ENCODE assay signal across 9 mouse cellular contexts in the genomic region with DNA sequence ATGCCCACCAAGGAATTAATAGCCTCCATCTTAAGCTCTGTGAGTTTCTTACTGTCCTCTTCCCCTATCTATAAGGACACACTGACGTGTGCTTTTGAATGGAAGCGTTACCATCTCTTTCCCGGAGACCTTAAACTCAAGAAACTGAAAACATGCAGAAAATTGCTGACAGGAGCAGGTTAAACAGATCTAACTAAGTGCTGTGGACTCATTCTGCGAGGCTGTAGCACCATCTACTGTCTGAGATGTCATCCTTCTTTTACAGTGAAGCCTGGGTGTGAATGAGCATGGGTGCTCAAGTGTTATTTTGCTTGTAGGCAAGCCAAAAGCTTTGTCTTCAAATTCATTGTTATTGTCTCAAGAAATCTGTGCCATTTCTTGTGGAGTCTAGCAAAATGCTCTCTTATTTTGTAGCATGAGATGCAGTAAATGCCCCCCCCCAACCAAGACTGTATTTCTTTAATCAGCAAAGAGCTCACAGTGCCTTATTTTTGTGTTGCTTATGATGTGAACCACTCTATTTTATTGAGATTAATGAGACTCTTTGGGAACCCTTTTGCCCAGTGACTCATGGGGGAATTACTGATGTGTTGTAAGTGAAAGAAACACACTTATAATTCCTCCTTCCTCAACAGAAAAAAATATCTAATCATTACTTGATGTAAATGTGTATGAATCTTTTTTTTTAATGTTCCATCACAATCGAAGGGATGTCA.
DNase-seq lines count a peak whose midpoint lies in the region; ATAC-seq lines count a peak whose summit lies in the region.
"Had no signal": no experiment of that assay in that cellular context is flagged by ENCODE, and none has a peak within 500 bp of the region (broad histone marks: within the 10 kb centered on the region; RNA-seq: fewer than 3 reads in every experiment).

No protein-coding gene starts in this region.

- no peak overlapping the region for H3K27ac ChIP-seq in hindbrain, embryonic 10.5 days
- H3K27ac ChIP-seq in midbrain, embryonic 12.5 days (replicated peaks), result no peak overlapping the region
- H3K27ac ChIP-seq: liver, embryonic 13.5 days had no signal

- H3K36me3 ChIP-seq in hindbrain, embryonic 10.5 days, result no peaks in the 10 kb centered on the region
- no peaks in the 10 kb centered on the region for H3K36me3 ChIP-seq in midbrain, embryonic 12.5 days
- H3K36me3 ChIP-seq: liver, embryonic 13.5 days had no signal

- ATAC-seq in midbrain, embryonic 12.5 days (ENCODE audit: low FRiP score, low read depth), result peak; percentile 68; the same call in 1 of the 2 replicates

- WGBS in hindbrain, embryonic 10.5 days, result 48% methylated on average over 5 of the region's 5 CpGs
- 40% methylated on average over 5 of the region's 5 CpGs for WGBS in midbrain, embryonic 12.5 days

- no peaks in the 10 kb centered on the region for H3K9me3 ChIP-seq in hindbrain, embryonic 10.5 days
- H3K9me3 ChIP-seq in midbrain, embryonic 12.5 days, result no peaks in the 10 kb centered on the region
- H3K9me3 ChIP-seq: liver, embryonic 13.5 days had no signal

- peaks cover 10% of the 10 kb centered on the region; the same call in 1 of the 2 replicates for H3K4me1 ChIP-seq in hindbrain, embryonic 10.5 days (replicated peaks)
- H3K4me1 ChIP-seq in midbrain, embryonic 12.5 days, result no peaks in the 10 kb centered on the region
- H3K4me1 ChIP-seq: liver, embryonic 13.5 days had no signal

- H3K27me3 ChIP-seq in hindbrain, embryonic 10.5 days (ENCODE audit: insufficient read depth, poor library complexity, severe bottlenecking), result no peaks in the 10 kb centered on the region
- H3K27me3 ChIP-seq in midbrain, embryonic 12.5 days, result no peaks in the 10 kb centered on the region
- H3K27me3 ChIP-seq: liver, embryonic 13.5 days had no signal

- H3K4me2 ChIP-seq in midbrain, embryonic 12.5 days (replicated peaks), result no peak overlapping the region
- H3K4me2 ChIP-seq: liver, embryonic 13.5 days had no signal

- H3K9ac ChIP-seq in midbrain, embryonic 12.5 days (replicated peaks), result no peak overlapping the region
- H3K9ac ChIP-seq: liver, embryonic 13.5 days had no signal

- no peak overlapping the region for H3K4me3 ChIP-seq in hindbrain, embryonic 10.5 days
- no peak overlapping the region for H3K4me3 ChIP-seq in midbrain, embryonic 12.5 days
- H3K4me3 ChIP-seq: liver, embryonic 13.5 days had no signal

- DNase-seq in urinary bladder, postnatal 14 days (ENCODE audit: low spot score), result peak; percentile 39
- no peak for DNase-seq in urinary bladder, adult 2 months (ENCODE audit: low spot score)
- DNase-seq in embryo, embryonic 10.5 days (ENCODE audit: low spot score), result peak; percentile 71
- peak; percentile 29 for DNase-seq in hindbrain, embryonic 10.5 days (ENCODE audit: low spot score)
- DNase-seq in layer of hippocampus, adult 9-11 months, result peak; percentile 51
- no peak for DNase-seq in thymus, postnatal 0 days (ENCODE audit: low spot score)
- no peak for DNase-seq in thymus, postnatal 4 days
- DNase-seq: liver, embryonic 13.5 days had no signal

Comparison
In these comparisons a context has a peak if more than half of its experiments do, and no peak if none do; other contexts are left out.
1. DNase-seq: peak in urinary bladder, postnatal 14 days (single experiment), embryo, embryonic 10.5 days (single experiment), hindbrain, embryonic 10.5 days (single experiment) and layer of hippocampus, adult 9-11 months (single experiment); none in urinary bladder, adult 2 months (single experiment), thymus, postnatal 0 days (single experiment) and thymus, postnatal 4 days (single experiment).